Mouse (Mus musculus) small intestine, adult 2 months (tissue): ENCODE measurements around the gene Gm10322.

Experiments used
- CTCF ChIP-seq: fragments of 200-500 bp; IDR thresholded peaks from 2 replicates; pipeline ENCODE4 v1.5.1; 2012; ENCODE audit warnings: low read depth, mild to moderate bottlenecking, control low read depth, inconsistent platforms, low read length, moderate library complexity, mixed read lengths; ENCODE audit not compliant: insufficient replicate concordance, insufficient read length; ENCODE audit errors: extremely low read depth
- POLR2A ChIP-seq: fragments of 200-500 bp; IDR thresholded peaks from 2 replicates; pipeline ENCODE4 v1.6.1; 2012; ENCODE audit warnings: low read depth, mild to moderate bottlenecking, control low read depth, inconsistent platforms, low read length, moderate library complexity

GRCm38 (mm10) chr10:59646821-59647378, 31.0 kb downstream of the Gm10322 start:
- TF ChIP-seq POLR2A: no peak
- TF ChIP-seq CTCF: no peak
